Mouse (Mus musculus): ENCODE results near the gene Tapbp. TPM values are rescaled to one million over a fixed set of nuclear protein-coding genes. Genes with fewer than 3 reads are reported as not detected.

Tapbp gene
- polyA plus RNA-seq, 1 experiment = 28.5 TPM

DNA sequence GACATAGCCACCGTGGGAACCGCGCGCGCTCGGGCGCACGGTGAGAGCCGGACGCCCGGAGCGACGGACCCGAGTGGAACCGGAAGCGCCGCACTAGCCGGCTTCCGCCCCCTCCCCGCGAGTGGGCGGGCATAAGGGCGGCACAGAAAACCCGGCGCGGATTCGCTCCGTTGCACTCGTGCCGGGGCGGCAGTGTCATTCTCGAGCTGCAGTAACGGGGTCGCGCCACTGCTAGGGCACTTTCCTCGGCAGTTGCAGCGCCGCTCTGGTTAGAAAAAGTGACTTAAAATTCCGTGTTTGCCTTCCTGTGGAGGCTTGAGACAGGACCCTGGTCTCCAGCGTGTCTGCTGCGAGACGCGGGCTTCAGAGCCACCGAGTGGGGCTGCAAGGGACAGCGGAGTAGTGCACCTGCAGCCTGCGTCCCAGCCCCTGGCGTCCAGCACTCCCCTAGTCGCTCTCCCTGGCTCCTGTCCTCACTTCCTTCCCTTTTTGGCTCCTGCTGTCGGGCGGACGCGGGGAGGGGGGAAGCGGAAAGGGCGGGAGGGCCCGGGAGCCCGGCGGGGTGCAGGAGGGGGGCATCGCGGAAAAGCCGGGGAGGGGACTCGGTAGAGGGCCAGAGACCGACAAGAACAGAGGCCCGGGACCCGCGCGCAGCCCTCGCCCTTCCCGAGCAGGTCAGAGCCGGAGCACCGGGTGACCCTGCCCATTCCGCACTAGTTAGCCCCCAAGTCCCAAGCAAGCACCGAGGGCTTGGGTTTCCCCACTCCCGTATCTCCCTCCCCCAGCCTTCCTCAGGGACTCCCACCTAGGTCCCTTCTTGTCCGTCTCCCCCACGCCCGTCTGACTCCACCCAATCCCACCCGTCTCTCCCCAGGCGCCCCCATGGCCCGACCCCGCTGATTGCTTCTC, 13.9 kb downstream of the Tapbp start, which contains the start of gene Rgl2:
Rgl2 (plus strand) TSS at position 173 of the 909 bp plus-strand sequence.
- WGBS = under 1% methylated on average over 72 of the region's 80 CpGs
- H3K4me1 ChIP-seq (ENCODE audit: control insufficient read depth, insufficient read depth, low read length) = peaks cover 5% of the 10 kb centered on the region; the same call in 1 of the 2 replicates
- H3K27ac ChIP-seq (ENCODE audit: insufficient read depth, low read length) = peak within 1 kb of the TSS; percentile 99
- no peaks in the 10 kb centered on the region for H3K27me3 ChIP-seq (ENCODE audit: control insufficient read depth, insufficient read depth, low read length)
- peak within 1 kb of the TSS; percentile 94 for H3K4me3 ChIP-seq (replicated peaks; ENCODE audit: insufficient read depth, low read depth, low read length)
- TF ChIP-seq CTCF (IDR thresholded peaks at IDR 0.05; ENCODE audit: borderline replicate concordance, insufficient read depth, low read depth, low read length) (peak; percentile 19; the same call in 1 of the 2 replicates), POLR2A (IDR thresholded peaks at IDR 0.05; ENCODE audit: borderline replicate concordance, insufficient read depth, low read length) (peak; percentile 76; the same call in 1 of the 2 replicates)
- DNase-seq = peak; percentile 94 to 97

DNA sequence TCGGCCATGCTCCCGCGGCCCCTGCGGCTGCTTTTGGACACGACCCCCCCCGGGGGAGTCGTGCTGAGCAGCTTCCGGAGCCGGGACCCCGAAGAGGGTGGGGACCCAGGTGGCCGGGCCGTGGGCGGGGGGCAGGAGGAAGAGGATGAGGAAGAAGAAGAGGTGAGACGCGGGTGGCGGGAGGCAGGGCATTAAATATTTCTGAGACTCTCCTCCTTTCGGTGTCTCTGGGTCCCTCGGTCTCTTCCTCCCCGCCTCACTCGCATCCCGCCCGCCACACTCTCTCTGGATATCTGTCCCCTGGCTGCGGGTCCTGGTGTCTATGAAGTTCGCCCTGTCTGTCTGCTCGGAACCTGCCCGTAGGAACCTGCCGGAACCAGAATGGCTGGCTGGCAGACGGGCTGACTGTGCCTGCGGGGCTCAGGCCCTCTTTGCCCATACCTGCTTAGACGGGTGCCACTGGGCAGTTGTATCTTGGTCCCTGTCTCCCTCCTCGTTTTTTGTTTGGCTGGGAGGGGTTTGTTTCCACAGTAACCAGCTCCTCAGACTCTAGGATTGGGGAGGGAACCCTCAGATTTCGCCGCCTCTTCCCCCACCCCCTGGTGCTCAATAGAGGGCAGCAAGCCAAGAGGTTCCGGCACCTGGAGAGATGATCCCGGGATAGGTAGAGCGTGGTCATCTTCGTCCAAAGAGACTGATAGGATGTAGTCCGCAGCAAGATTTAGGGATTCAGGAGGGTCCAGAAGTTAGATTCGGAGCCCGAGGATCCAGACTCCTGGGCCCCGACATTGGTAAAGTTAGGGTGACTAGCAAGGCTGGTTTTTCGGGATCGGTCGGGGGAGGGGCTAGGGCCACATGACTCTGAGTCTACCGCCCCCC, 14.8 kb downstream of the Tapbp start:
- peaks cover 5% of the 10 kb centered on the region; the same call in 1 of the 2 replicates for H3K4me1 ChIP-seq (ENCODE audit: control insufficient read depth, insufficient read depth, low read length)
- H3K27me3 ChIP-seq (ENCODE audit: control insufficient read depth, insufficient read depth, low read length) = no peaks in the 10 kb centered on the region
- peak overlapping the region; percentile 94 for H3K4me3 ChIP-seq (replicated peaks; ENCODE audit: insufficient read depth, low read depth, low read length)
- DNase-seq = peak; percentile 70 to 73
- WGBS = under 1% methylated on average over 45 of the region's 45 CpGs
- TF ChIP-seq POLR2A (IDR thresholded peaks at IDR 0.05; ENCODE audit: borderline replicate concordance, insufficient read depth, low read length) = no peak
- no peak for TF ChIP-seq CTCF (IDR thresholded peaks at IDR 0.05; ENCODE audit: borderline replicate concordance, insufficient read depth, low read depth, low read length)
- H3K27ac ChIP-seq (ENCODE audit: insufficient read depth, low read length) = peak overlapping the region; percentile 84

DNA sequence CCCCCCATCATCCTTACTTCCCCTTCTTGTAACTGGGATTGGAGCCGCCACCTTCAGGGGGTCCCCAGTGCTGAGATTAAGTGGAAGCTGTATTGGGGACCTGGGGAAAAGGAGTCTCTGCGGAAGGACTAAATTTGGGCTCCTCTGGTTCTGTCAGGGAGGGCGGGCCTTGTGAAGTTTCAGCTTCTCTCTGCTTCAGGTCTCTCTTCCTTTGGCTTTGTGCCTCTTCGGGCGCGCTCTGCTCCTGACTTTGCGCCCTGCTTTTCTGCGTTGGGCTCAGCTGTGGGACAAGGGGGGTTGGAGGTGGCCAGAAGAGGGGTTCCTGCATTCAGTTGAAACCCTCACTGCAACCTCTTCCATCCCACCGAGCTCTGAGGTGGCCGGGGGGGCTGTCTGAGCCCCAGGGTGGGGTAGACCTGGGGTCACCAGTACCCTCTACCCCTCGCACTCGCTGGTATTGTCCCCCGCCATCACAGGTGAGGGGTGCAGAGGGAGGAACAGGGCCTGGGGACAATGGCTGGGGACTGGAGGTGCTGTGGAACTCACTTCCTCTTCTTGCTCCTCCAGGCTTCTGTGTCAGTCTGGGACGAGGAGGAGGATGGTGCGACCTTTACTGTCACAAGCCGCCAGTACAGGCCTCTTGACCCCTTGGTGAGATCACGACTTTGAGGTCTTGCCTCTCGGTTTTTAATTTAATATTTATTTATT, 15.6 kb downstream of the Tapbp start:
- Histone ChIP-seq H3K27me3 (ENCODE audit: control insufficient read depth, insufficient read depth, low read length) (no peaks in the 10 kb centered on the region), H3K4me3 (replicated peaks; ENCODE audit: insufficient read depth, low read depth, low read length) (peak overlapping the region; percentile 94), H3K27ac (ENCODE audit: insufficient read depth, low read length) (no peak overlapping the region), H3K4me1 (ENCODE audit: control insufficient read depth, insufficient read depth, low read length) (peaks cover 5% of the 10 kb centered on the region; the same call in 1 of the 2 replicates)
- WGBS = 41% methylated on average over 18 of the region's 18 CpGs
- no peak for DNase-seq
- TF ChIP-seq POLR2A (IDR thresholded peaks at IDR 0.05; ENCODE audit: borderline replicate concordance, insufficient read depth, low read length) (no peak), CTCF (IDR thresholded peaks at IDR 0.05; ENCODE audit: borderline replicate concordance, insufficient read depth, low read depth, low read length) (no peak)

DNA sequence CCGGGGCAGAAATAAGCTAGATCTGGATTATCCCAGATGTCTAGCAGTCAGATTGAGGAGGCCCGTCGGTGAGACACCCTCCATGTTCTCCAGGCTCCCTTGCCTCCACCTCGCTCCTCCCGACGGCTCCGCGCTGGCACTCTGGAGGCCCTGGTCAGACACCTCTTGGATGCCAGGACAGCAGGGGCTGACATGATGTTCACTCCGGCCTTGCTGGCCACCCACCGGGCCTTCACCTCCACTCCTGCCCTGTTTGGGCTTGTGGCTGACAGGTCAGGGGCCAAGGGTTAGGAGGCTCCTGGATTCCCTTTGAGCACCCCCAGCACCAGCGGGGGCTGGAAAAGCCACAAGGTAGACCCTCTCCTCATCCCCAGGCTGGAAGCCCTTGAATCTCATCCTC, 16.2 kb downstream of the Tapbp start:
- no peak for TF ChIP-seq POLR2A (IDR thresholded peaks at IDR 0.05; ENCODE audit: borderline replicate concordance, insufficient read depth, low read length)
- no peak for TF ChIP-seq CTCF (IDR thresholded peaks at IDR 0.05; ENCODE audit: borderline replicate concordance, insufficient read depth, low read depth, low read length)
- H3K4me3 ChIP-seq (replicated peaks; ENCODE audit: insufficient read depth, low read depth, low read length) = no peak overlapping the region
- DNase-seq = no peak
- peaks cover 5% of the 10 kb centered on the region; the same call in 1 of the 2 replicates for H3K4me1 ChIP-seq (ENCODE audit: control insufficient read depth, insufficient read depth, low read length)
- no peaks in the 10 kb centered on the region for H3K27me3 ChIP-seq (ENCODE audit: control insufficient read depth, insufficient read depth, low read length)
- WGBS = 83% methylated on average over 11 of the region's 11 CpGs
- H3K27ac ChIP-seq (ENCODE audit: insufficient read depth, low read length) = no peak overlapping the region

DNA sequence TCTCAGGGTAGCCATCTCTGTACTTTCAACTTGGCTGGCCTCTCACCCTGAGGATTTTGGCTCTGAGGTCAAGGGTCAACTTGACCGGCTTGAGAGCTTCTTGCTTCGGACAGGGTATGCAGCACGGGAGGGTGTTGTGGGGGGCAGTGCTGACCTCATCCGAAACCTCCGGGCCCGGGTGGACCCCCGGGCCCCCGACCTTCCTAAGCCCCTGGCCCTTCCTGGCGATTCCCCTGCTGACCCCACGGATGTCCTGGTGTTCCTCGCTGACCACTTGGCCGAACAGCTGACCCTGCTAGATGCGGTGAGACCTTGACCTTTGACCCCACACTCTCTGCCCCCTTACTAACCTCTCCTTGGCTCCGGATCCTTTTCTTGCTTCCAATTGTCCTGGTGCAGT, 16.7 kb downstream of the Tapbp start:
- Histone ChIP-seq H3K27ac (ENCODE audit: insufficient read depth, low read length) (no peak overlapping the region), H3K4me3 (replicated peaks; ENCODE audit: insufficient read depth, low read depth, low read length) (no peak overlapping the region), H3K4me1 (ENCODE audit: control insufficient read depth, insufficient read depth, low read length) (peaks cover 5% of the 10 kb centered on the region; the same call in 1 of the 2 replicates), H3K27me3 (ENCODE audit: control insufficient read depth, insufficient read depth, low read length) (no peaks in the 10 kb centered on the region)
- TF ChIP-seq CTCF (IDR thresholded peaks at IDR 0.05; ENCODE audit: borderline replicate concordance, insufficient read depth, low read depth, low read length) (no peak), POLR2A (IDR thresholded peaks at IDR 0.05; ENCODE audit: borderline replicate concordance, insufficient read depth, low read length) (no peak)
- WGBS = 79% methylated on average over 14 of the region's 14 CpGs
- DNase-seq = no peak

DNA sequence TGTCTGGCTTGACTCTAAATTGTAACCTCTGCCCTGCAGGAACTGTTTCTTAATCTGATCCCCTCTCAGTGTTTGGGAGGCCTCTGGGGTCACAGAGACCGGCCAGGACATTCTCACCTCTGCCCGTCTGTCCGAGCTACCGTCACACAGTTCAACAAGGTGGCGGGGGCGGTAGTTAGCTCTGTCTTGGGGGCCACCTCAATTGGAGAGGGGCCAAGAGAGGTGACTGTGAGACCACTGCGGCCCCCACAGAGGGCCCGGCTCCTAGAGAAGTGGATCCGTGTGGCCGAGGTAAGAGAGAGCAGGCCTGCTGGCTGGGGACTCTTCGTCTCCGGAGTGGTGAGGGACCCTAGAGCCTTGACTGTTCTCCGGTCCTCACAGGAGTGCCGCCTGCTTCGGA, 17.3 kb downstream of the Tapbp start:
- DNase-seq = no peak
- no peaks in the 10 kb centered on the region for H3K27me3 ChIP-seq (ENCODE audit: control insufficient read depth, insufficient read depth, low read length)
- H3K4me1 ChIP-seq (ENCODE audit: control insufficient read depth, insufficient read depth, low read length) = peaks cover 5% of the 10 kb centered on the region; the same call in 1 of the 2 replicates
- no peak overlapping the region for H3K27ac ChIP-seq (ENCODE audit: insufficient read depth, low read length)
- WGBS = 91% methylated on average over 15 of the region's 15 CpGs
- TF ChIP-seq POLR2A (IDR thresholded peaks at IDR 0.05; ENCODE audit: borderline replicate concordance, insufficient read depth, low read length) (no peak), CTCF (IDR thresholded peaks at IDR 0.05; ENCODE audit: borderline replicate concordance, insufficient read depth, low read depth, low read length) (no peak)
- H3K4me3 ChIP-seq (replicated peaks; ENCODE audit: insufficient read depth, low read depth, low read length) = no peak overlapping the region

Measured in cerebellum, adult 2 months (tissue).